Mouse (Mus musculus) liver, postnatal 0 days (tissue): Measurements from ENCODE around the gene Pycard.

Source experiments
- CTCF ChIP-seq: sonication (generic); IDR thresholded peaks from 2 replicates; pipeline ENCODE4 v1.5.1; 2016; ENCODE audit warnings: antibody characterized with exemption, low read depth
- EP300 ChIP-seq: IDR thresholded peaks from 2 replicates; pipeline ENCODE4 v1.6.1; 2016; ENCODE audit warnings: antibody characterized with exemption, low read depth, mild to moderate bottlenecking

GRCm38 (mm10) chr7:127999436-127999835, 5.8 kb upstream of the Pycard start:
- TF ChIP-seq CTCF (no peak), EP300 (no peak)
